Mouse (Mus musculus) adrenal gland, postnatal 4 days (tissue): ENCODE data around the gene 4933414I15Rik. TPM values are rescaled to one million over a fixed set of nuclear protein-coding genes. Genes with fewer than 3 reads are reported as not detected.
A peak's percentile ranks its signal among the peaks of the same experiment; 100 is the strongest.

Experiments used
- DNase-seq, 2 experiments: peaks; one replicate each; pipeline ENCODE4 v3.0.0; 2021 to 2022; ENCODE audit warnings: low spot score in 2 of 2, mixed read lengths in 2 of 2
- long read RNA-seq, 2 experiments: library from polyadenylated mRNA; stranded (forward); transcript quantifications; one replicate each; pipeline ENCODE4 v2.0.0; 2021
- total RNA-seq, 2 experiments: library from RNA; stranded (reverse); gene quantifications; 2 replicates each; pipeline ENCODE4 v1.2.3; 2021

The 4933414I15Rik gene
- total RNA-seq, result not detected
- long read RNA-seq, experiment 1, result 0 reads
- long read RNA-seq, experiment 2, result 0 reads

- no peak for DNase-seq
Measured at GRCm38 (mm10) chr11:50943506-50943905, at the start of gene 4933414I15Rik. Gene 4933414I15Rik, minus strand, starts transcription at chr11:50943765.

- no peak for DNase-seq
Measured at GRCm38 (mm10) chr11:50981667-50982066, 38.1 kb upstream of the 4933414I15Rik start, which contains the start of gene Olfr1377. Gene Olfr1377, plus strand, starts transcription at chr11:50981967.

GRCm38 (mm10) chr11:50977216-50977615 is 33.7 kb upstream of the 4933414I15Rik start:
- DNase-seq, result no peak

GRCm38 (mm10) chr11:50966230-50966629 is 22.7 kb upstream of the 4933414I15Rik start, which contains the start of gene Olfr1378:
Gene Olfr1378, plus strand, starts transcription at chr11:50966530.
- DNase-seq, result no peak

- no peak for DNase-seq
Measured at GRCm38 (mm10) chr11:50964886-50965285, 21.3 kb upstream of the 4933414I15Rik start.

GRCm38 (mm10) chr11:50953665-50954064 is 10.1 kb upstream of the 4933414I15Rik start, which contains the start of gene Prop1:
Gene Prop1, minus strand, starts transcription at chr11:50953765.
- DNase-seq, result no peak

- DNase-seq, result no peak
Measured at GRCm38 (mm10) chr11:50952290-50952689, 8.7 kb upstream of the 4933414I15Rik start.

GRCm38 (mm10) chr11:50942386-50942785 is 1.2 kb downstream of the 4933414I15Rik start:
- DNase-seq, result no peak

- no peak for DNase-seq
Measured at GRCm38 (mm10) chr11:50939621-50940366, 3.8 kb downstream of the 4933414I15Rik start.

- DNase-seq, result no peak
Measured at GRCm38 (mm10) chr11:50938435-50938834, 5.1 kb downstream of the 4933414I15Rik start.

- no peak for DNase-seq
Measured at GRCm38 (mm10) chr11:50932040-50932439, 11.5 kb downstream of the 4933414I15Rik start.

- peak; percentile 21 to 60 for DNase-seq
Measured at GRCm38 (mm10) chr11:50931451-50931866, 12.1 kb downstream of the 4933414I15Rik start, which contains the start of gene Zfp354b. Gene Zfp354b, minus strand, starts transcription at chr11:50931633.

- no peak for DNase-seq
Measured at GRCm38 (mm10) chr11:50931021-50931420, 12.5 kb downstream of the 4933414I15Rik start.

- no peak for DNase-seq
Measured at GRCm38 (mm10) chr11:50930469-50931014, 13.0 kb downstream of the 4933414I15Rik start.

GRCm38 (mm10) chr11:50915671-50916320 is 27.8 kb downstream of the 4933414I15Rik start, which contains the start of gene Zfp2:
Gene Zfp2, minus strand, starts transcription at chr11:50916165.
- DNase-seq, result peak; percentile 66 to 67

- no peak for DNase-seq
Measured at GRCm38 (mm10) chr11:50914461-50914860, 29.1 kb downstream of the 4933414I15Rik start.

- DNase-seq, result no peak
Measured at GRCm38 (mm10) chr11:50913301-50913700, 30.3 kb downstream of the 4933414I15Rik start.

GRCm38 (mm10) chr11:50908136-50908535 is 35.4 kb downstream of the 4933414I15Rik start:
- DNase-seq, result no peak

- DNase-seq, result no peak
Measured at GRCm38 (mm10) chr11:50897359-50897758, 46.2 kb downstream of the 4933414I15Rik start.

- DNase-seq, result no peak
Measured at GRCm38 (mm10) chr11:50892441-50892840, 51.1 kb downstream of the 4933414I15Rik start.
